Mouse (Mus musculus) testis, adult 2 months (tissue): ENCODE results near the gene Dcst2.

Experiments used
- CTCF ChIP-seq: fragments of 200-500 bp; IDR thresholded peaks from 2 replicates; pipeline ENCODE4 v1.5.1; 2012; ENCODE audit warnings: low read depth, mild to moderate bottlenecking, inconsistent platforms, low read length, moderate library complexity; ENCODE audit not compliant: control insufficient read depth, insufficient read depth, insufficient replicate concordance
- POLR2A ChIP-seq: fragments of 200-500 bp; IDR thresholded peaks from 2 replicates; pipeline ENCODE4 v1.6.1; 2012; ENCODE audit warnings: low read depth, mild to moderate bottlenecking, inconsistent platforms, low read length, moderate library complexity; ENCODE audit not compliant: control insufficient read depth

GRCm38 (mm10) chr3:89314340-89314739, 47.4 kb upstream of the Dcst2 start:
- TF ChIP-seq CTCF (no peak), POLR2A (no peak)
